Comparison of ENCODE assay signal across 8 mouse cellular contexts in genomic region chr7:29471309-29471708, GRCm38 (mm10). TPM values are rescaled to one million over a fixed set of nuclear protein-coding genes. Genes with fewer than 3 reads are reported as not detected.
DNase-seq lines count a peak whose midpoint lies in the region; ATAC-seq lines count a peak whose summit lies in the region.

No protein-coding gene starts in this region.

- no peak overlapping the region for H3K9ac ChIP-seq in midbrain, embryonic 13.5 days (replicated peaks)
- no peak overlapping the region for H3K9ac ChIP-seq in midbrain, embryonic 11.5 days (ENCODE audit: low read length)
- no peak overlapping the region for H3K9ac ChIP-seq in intestine, embryonic 15.5 days
- H3K9ac ChIP-seq in lung, embryonic 15.5 days: no peak overlapping the region

- no peak overlapping the region for H3K4me3 ChIP-seq in midbrain, embryonic 13.5 days (replicated peaks)
- no peak overlapping the region for H3K4me3 ChIP-seq in midbrain, embryonic 11.5 days (ENCODE audit: low read depth, low read length)
- H3K4me3 ChIP-seq in intestine, embryonic 15.5 days (replicated peaks): no peak overlapping the region
- H3K4me3 ChIP-seq in lung, embryonic 15.5 days: no peak overlapping the region

- peak; percentile 41; the same call in 1 of the 2 replicates for ATAC-seq in midbrain, embryonic 13.5 days
- ATAC-seq in midbrain, embryonic 11.5 days (ENCODE audit: low FRiP score): no peak
- peak; percentile 48 for ATAC-seq in intestine, embryonic 15.5 days
- no peak for ATAC-seq in lung, embryonic 15.5 days (ENCODE audit: borderline replicate concordance, extremely low read depth, low FRiP score, low TSS enrichment)

- DNase-seq in midbrain, embryonic 11.5 days (ENCODE audit: low spot score, missing footprints): no peak
- DNase-seq in thymus, postnatal 4 days: peak; percentile 55
- DNase-seq in left cerebral cortex, adult 9 months (ENCODE audit: low spot score in 2 of 2): no peak
- DNase-seq in left cerebral cortex, postnatal 4 days: no peak
- DNase-seq in layer of hippocampus, adult 9-11 months: no peak

- no peak overlapping the region for H3K4me2 ChIP-seq in midbrain, embryonic 13.5 days (replicated peaks)
- H3K4me2 ChIP-seq in midbrain, embryonic 11.5 days: no peak overlapping the region
- H3K4me2 ChIP-seq in intestine, embryonic 15.5 days (replicated peaks): no peak overlapping the region; the same call in 1 of the 2 replicates
- no peak overlapping the region; the same call in 1 of the 2 replicates for H3K4me2 ChIP-seq in lung, embryonic 15.5 days

- H3K27ac ChIP-seq in midbrain, embryonic 13.5 days: no peak overlapping the region
- H3K27ac ChIP-seq in midbrain, embryonic 11.5 days (ENCODE audit: low read depth, low read length): no peak overlapping the region
- H3K27ac ChIP-seq in intestine, embryonic 15.5 days: peak overlapping the region; percentile 71
- peak overlapping the region; percentile 66; the same call in 1 of the 2 replicates for H3K27ac ChIP-seq in lung, embryonic 15.5 days

- 66% methylated on average over 7 of the region's 7 CpGs for WGBS in midbrain, embryonic 13.5 days
- 77% methylated on average over 7 of the region's 7 CpGs for WGBS in midbrain, embryonic 11.5 days
- 39% methylated on average over 7 of the region's 7 CpGs for WGBS in intestine, embryonic 15.5 days
- 45% methylated on average over 7 of the region's 7 CpGs for WGBS in lung, embryonic 15.5 days

- no peaks in the 10 kb centered on the region for H3K27me3 ChIP-seq in midbrain, embryonic 13.5 days
- H3K27me3 ChIP-seq in midbrain, embryonic 11.5 days (ENCODE audit: control insufficient read depth, insufficient read depth, low read length): no peaks in the 10 kb centered on the region
- H3K27me3 ChIP-seq in intestine, embryonic 15.5 days (replicated peaks): no peaks in the 10 kb centered on the region
- H3K27me3 ChIP-seq in lung, embryonic 15.5 days: no peaks in the 10 kb centered on the region

- intact Hi-C loops in left cerebral cortex, postnatal 4 days (cut with DNase I): no loop called here

- no peaks in the 10 kb centered on the region for H3K9me3 ChIP-seq in midbrain, embryonic 13.5 days
- no peaks in the 10 kb centered on the region for H3K9me3 ChIP-seq in midbrain, embryonic 11.5 days (ENCODE audit: control insufficient read depth, low read length)
- H3K9me3 ChIP-seq in intestine, embryonic 15.5 days: no peaks in the 10 kb centered on the region
- no peaks in the 10 kb centered on the region for H3K9me3 ChIP-seq in lung, embryonic 15.5 days

- H3K4me1 ChIP-seq in midbrain, embryonic 13.5 days (replicated peaks): peaks cover 23% of the 10 kb centered on the region
- 0 out of 2 replicates have a peak, but pooled peaks cover 4% of the 10 kb centered on the region for H3K4me1 ChIP-seq in midbrain, embryonic 11.5 days (ENCODE audit: control insufficient read depth, insufficient read depth, low read length)
- H3K4me1 ChIP-seq in intestine, embryonic 15.5 days (replicated peaks): peaks cover 58% of the 10 kb centered on the region
- peaks cover 44% of the 10 kb centered on the region for H3K4me1 ChIP-seq in lung, embryonic 15.5 days

- H3K36me3 ChIP-seq in midbrain, embryonic 13.5 days: no peaks in the 10 kb centered on the region
- no peaks in the 10 kb centered on the region for H3K36me3 ChIP-seq in midbrain, embryonic 11.5 days (ENCODE audit: control insufficient read depth, insufficient read depth, low read length)
- H3K36me3 ChIP-seq in intestine, embryonic 15.5 days: no peaks in the 10 kb centered on the region
- no peaks in the 10 kb centered on the region for H3K36me3 ChIP-seq in lung, embryonic 15.5 days

RNA-seq across cellular contexts. Expression of gene Sipa1l3, which starts 47.1 kb away (rescaled TPM):
- polyA plus RNA-seq in midbrain, embryonic 13.5 days (2015; fragmentation: Nextera tagmentation; extraction: Ambion mirVana): 14.8 and 15.2 TPM in 2 replicates
- 5.8 and 7.8 TPM in 2 replicates for polyA plus RNA-seq in midbrain, embryonic 11.5 days (2014; fragmentation: Nextera tagmentation; extraction: Ambion mirVana)
- 26.6 and 27.9 TPM in 2 replicates for polyA plus RNA-seq in intestine, embryonic 15.5 days (2015; fragmentation: Nextera tagmentation; extraction: Ambion mirVana)
- polyA plus RNA-seq in lung, embryonic 15.5 days (2015; fragmentation: Nextera tagmentation; extraction: Ambion mirVana): 24.1 and 25.1 TPM in 2 replicates
- 10 to 100 TPM; 58.2 to 58.4 TPM for total RNA-seq in left cerebral cortex, postnatal 4 days (2021)

Comparison
In these comparisons a context has a peak if more than half of its experiments do, and no peak if none do; other contexts are left out.
1. ATAC-seq: peak in midbrain, embryonic 13.5 days (single experiment) and intestine, embryonic 15.5 days (single experiment); none in midbrain, embryonic 11.5 days (single experiment) and lung, embryonic 15.5 days (single experiment).
2. H3K27ac ChIP-seq: peak in intestine, embryonic 15.5 days (single experiment) and lung, embryonic 15.5 days (single experiment); none in midbrain, embryonic 13.5 days (single experiment) and midbrain, embryonic 11.5 days (single experiment).